Mouse (Mus musculus): ENCODE measurements at regions not wholly inside any gene's neighbourhood (a gene's known extent, or its start where the extent isn't known, plus 50 kb on each side); places are given as distances from the start of the nearest gene placed in this dataset.
"Not testable (repeated sequence)": the region's sequence is repeated elsewhere in the genome, so short reads cannot be mapped to it uniquely, and the experiment has no call there.

DNA sequence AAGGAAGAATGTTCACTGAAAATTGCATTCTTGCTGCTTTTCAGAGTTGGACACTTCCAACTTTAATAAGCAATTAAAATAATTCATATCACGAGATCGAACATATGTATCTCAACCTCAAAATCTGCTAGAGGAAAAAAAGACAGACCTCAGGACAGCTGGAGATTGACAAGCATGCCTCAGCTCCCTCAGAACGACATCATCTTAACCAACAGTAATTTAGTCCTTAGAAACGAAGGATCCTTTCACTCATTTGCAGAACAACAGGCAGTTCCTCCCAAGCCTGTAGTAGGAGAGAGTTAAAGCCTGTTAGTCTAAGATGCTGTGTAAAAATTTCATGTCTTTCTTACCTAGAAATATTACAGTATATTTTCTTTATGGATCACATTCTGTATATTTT, 95.2 kb upstream of the Pcsk5 start:
- no peak for DNase-seq
- Histone ChIP-seq H3K36me3 (ENCODE audit: control insufficient read depth, insufficient read depth, low read length) (no peaks in the 10 kb centered on the region), H3K4me1 (ENCODE audit: control insufficient read depth, insufficient read depth, low read length) (no peaks in the 10 kb centered on the region), H3K79me2 (replicated peaks; ENCODE audit: control insufficient read depth, insufficient read depth, low read length) (no peaks in the 10 kb centered on the region), H3K27ac (no peak overlapping the region), H3K9ac (ENCODE audit: low read depth, low read length) (no peak overlapping the region), H3K27me3 (ENCODE audit: control insufficient read depth, insufficient read depth, low read length) (no peaks in the 10 kb centered on the region), H3K4me3 (no peak overlapping the region)
- 77% methylated on average over 4 of the region's 4 CpGs for WGBS
- intact Hi-C loops (cut with DNase I) = no loop called here
- TF ChIP-seq POLR2A (IDR thresholded peaks at IDR 0.05; ENCODE audit: insufficient read depth, low read depth, low read length) = no peak
- TF ChIP-seq EP300 (IDR thresholded peaks at IDR 0.05; ENCODE audit: insufficient read depth, low read depth, low read length) = no peak
- TF ChIP-seq CTCF (IDR thresholded peaks at IDR 0.05) = no peak

DNA sequence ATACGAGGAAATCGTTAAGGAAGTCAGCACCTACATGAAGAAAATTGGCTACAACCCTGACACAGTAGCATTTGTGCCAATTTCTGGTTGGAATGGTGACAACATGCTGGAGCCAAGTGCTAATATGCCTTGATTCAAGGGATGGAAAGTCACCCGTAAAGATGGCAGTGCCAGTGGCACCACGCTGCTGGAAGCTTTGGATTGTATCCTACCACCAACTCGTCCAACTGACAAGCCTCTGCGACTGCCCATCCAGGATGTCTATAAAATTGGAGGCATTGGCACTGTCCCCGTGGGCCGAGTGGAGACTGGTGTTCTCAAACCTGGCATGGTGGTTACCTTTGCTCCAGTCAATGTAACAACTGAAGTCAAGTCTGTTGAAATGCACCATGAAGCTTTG, 89.7 kb upstream of the Pcsk5 start:
- H3K4me3 ChIP-seq; H3K4me1 ChIP-seq (ENCODE audit: control insufficient read depth, insufficient read depth, low read length); H3K27ac ChIP-seq; H3K36me3 ChIP-seq (ENCODE audit: control insufficient read depth, insufficient read depth, low read length); H3K9ac ChIP-seq (ENCODE audit: low read depth, low read length); intact Hi-C loops (cut with DNase I); H3K27me3 ChIP-seq (ENCODE audit: control insufficient read depth, insufficient read depth, low read length); H3K79me2 ChIP-seq (replicated peaks; ENCODE audit: control insufficient read depth, insufficient read depth, low read length); DNase-seq: not testable (repeated sequence)
- 83% methylated on average over 8 of the region's 8 CpGs for whole genome bisulfite sequencing

- WGBS = 72% methylated on average over 1 of the region's 1 CpGs
- H3K79me2 ChIP-seq (replicated peaks; ENCODE audit: control insufficient read depth, insufficient read depth, low read length) = no peaks in the 10 kb centered on the region
- H3K9ac ChIP-seq (ENCODE audit: low read depth, low read length) = no peak overlapping the region
- no peak overlapping the region for H3K4me3 ChIP-seq
- H3K27ac ChIP-seq = no peak overlapping the region
- intact Hi-C loops (cut with DNase I) = no loop called here
- no peaks in the 10 kb centered on the region for H3K36me3 ChIP-seq (ENCODE audit: control insufficient read depth, insufficient read depth, low read length)
- H3K4me1 ChIP-seq (ENCODE audit: control insufficient read depth, insufficient read depth, low read length) = no peaks in the 10 kb centered on the region
- DNase-seq = no peak
- TF ChIP-seq EP300 (IDR thresholded peaks at IDR 0.05; ENCODE audit: insufficient read depth, low read depth, low read length) (no peak), POLR2A (IDR thresholded peaks at IDR 0.05; ENCODE audit: insufficient read depth, low read depth, low read length) (no peak), CTCF (IDR thresholded peaks at IDR 0.05) (no peak)
- no peaks in the 10 kb centered on the region for H3K27me3 ChIP-seq (ENCODE audit: control insufficient read depth, insufficient read depth, low read length)
Measured at GRCm38 (mm10) chr19:17907579-17907978, 70.1 kb upstream of the Pcsk5 start.

DNA sequence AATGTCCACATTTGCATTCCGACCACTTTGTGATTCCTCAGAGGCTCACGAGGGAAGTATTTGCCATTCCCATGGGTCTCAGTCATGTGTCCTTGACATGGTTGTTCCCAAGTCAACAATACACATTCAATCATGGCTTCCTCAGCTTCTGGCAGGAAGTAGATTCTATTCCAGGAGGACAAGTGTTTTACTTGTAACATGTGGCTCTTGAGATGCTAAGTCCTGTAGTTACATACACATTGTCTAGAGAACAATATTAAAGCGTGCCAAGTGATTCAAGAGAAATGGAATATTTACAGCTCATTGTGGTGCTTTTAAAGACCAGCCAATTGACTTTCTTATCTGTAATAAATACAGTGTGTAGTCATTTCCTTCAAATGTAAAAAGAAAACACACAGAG, 66.7 kb upstream of the Pcsk5 start:
- no peak overlapping the region for H3K4me3 ChIP-seq
- no peaks in the 10 kb centered on the region for H3K4me1 ChIP-seq (ENCODE audit: control insufficient read depth, insufficient read depth, low read length)
- no peaks in the 10 kb centered on the region for H3K36me3 ChIP-seq (ENCODE audit: control insufficient read depth, insufficient read depth, low read length)
- no peak overlapping the region for H3K9ac ChIP-seq (ENCODE audit: low read depth, low read length)
- TF ChIP-seq POLR2A (IDR thresholded peaks at IDR 0.05; ENCODE audit: insufficient read depth, low read depth, low read length) (no peak), EP300 (IDR thresholded peaks at IDR 0.05; ENCODE audit: insufficient read depth, low read depth, low read length) (no peak), CTCF (IDR thresholded peaks at IDR 0.05) (no peak)
- no peak for DNase-seq
- H3K79me2 ChIP-seq (replicated peaks; ENCODE audit: control insufficient read depth, insufficient read depth, low read length) = no peaks in the 10 kb centered on the region
- no peaks in the 10 kb centered on the region for H3K27me3 ChIP-seq (ENCODE audit: control insufficient read depth, insufficient read depth, low read length)
- no peak overlapping the region for H3K27ac ChIP-seq
- WGBS = 39% methylated on average over 3 of the region's 3 CpGs
- intact Hi-C loops (cut with DNase I) = no loop called here

DNA sequence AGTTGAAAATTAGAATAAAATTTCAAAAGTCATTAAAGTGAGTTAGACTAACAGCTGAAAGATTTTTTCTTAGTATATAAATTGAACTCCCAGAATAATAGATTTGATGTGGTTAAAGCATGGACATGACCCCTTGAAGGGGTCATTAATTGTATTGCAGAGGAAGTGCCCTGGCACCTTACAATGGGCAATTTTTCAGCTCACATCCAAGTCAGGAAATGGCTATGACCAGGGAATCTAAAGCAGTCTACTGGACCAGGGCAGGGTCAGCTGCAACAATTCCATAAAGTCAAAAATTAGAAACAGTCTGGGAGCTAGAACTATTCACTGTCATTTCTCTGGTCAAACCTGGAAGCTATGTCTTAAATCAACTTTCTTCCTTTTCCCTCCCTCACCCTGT, 55.2 kb upstream of the Pcsk5 start:
- Histone ChIP-seq H3K79me2 (replicated peaks; ENCODE audit: control insufficient read depth, insufficient read depth, low read length) (no peaks in the 10 kb centered on the region), H3K27ac (no peak overlapping the region), H3K4me1 (ENCODE audit: control insufficient read depth, insufficient read depth, low read length) (no peaks in the 10 kb centered on the region), H3K36me3 (ENCODE audit: control insufficient read depth, insufficient read depth, low read length) (no peaks in the 10 kb centered on the region), H3K4me3 (no peak overlapping the region), H3K9ac (ENCODE audit: low read depth, low read length) (no peak overlapping the region), H3K27me3 (ENCODE audit: control insufficient read depth, insufficient read depth, low read length) (no peaks in the 10 kb centered on the region)
- intact Hi-C loops (cut with DNase I) = no loop called here
- DNase-seq = no peak
- TF ChIP-seq EP300 (IDR thresholded peaks at IDR 0.05; ENCODE audit: insufficient read depth, low read depth, low read length) = no peak
- TF ChIP-seq POLR2A (IDR thresholded peaks at IDR 0.05; ENCODE audit: insufficient read depth, low read depth, low read length) = no peak
- no peak for TF ChIP-seq CTCF (IDR thresholded peaks at IDR 0.05)

Small RNA genes in the stretch of these regions (microRNA-seq; reads per million reads assigned to microRNA genes)
- gene Gm23061 = 0 reads per million in 2 experiments

Data from heart, adult 2 months (tissue).